Mouse (Mus musculus): ENCODE results near the gene Gga2.

DNA sequence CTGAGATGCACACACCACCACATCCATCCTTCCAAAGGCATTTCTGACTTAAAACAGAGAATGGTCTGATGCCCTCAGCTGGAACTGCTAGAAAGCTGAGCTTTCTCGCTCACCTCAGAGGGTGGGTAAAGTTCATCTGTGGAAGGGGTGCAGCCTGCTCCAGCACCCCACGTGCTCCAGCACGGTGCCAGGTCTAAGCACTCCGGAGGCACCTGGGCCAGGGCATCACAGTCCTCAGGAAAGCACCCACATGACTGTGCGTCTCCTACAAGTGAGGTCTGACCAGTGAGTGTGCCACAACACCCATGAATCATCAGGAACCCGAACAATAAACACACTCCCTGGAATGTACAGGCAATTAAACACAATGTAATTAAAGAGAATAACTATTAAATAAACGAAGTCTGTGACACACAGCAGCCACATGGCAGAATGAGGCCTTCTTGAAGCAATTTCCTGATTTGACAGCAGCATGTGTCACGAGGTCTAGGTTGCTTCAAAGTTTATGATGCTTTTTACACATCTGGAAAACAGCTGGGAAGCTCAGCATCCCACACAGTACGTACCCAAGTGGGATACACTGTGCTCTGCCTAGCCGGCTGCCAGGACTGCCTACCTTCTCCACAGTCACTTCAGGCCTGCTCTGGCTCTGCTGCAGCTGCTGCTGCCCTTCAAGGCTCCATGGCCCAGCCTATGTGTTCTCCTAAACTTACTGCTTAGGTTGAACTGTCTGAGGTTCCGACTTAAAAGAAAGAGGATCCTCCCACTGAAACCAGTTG lies 65.9 kb downstream of the Gga2 start:
- TF ChIP-seq CTCF (IDR thresholded peaks at IDR 0.05; ENCODE audit: insufficient read depth, low read depth, low read length) = no peak
- no peak for TF ChIP-seq POLR2A (IDR thresholded peaks at IDR 0.05; ENCODE audit: insufficient read depth, low read depth, low read length)
